Mouse (Mus musculus): ENCODE measurements at regions not wholly inside any gene's neighbourhood (a gene's known extent, or its start where the extent isn't known, plus 50 kb on each side); places are given as distances from the start of the nearest gene placed in this dataset.

GRCm38 (mm10) chr7:37267404-37267803 is 506.0 kb downstream of the Zfp536 start:
- Histone ChIP-seq H3K27me3 (ENCODE audit: control insufficient read depth, insufficient read depth, low read length) (no peaks in the 10 kb centered on the region), H3K9me3 (ENCODE audit: control insufficient read depth, low read depth, low read length) (no peaks in the 10 kb centered on the region), H3K4me2 (replicated peaks; ENCODE audit: low read depth, low read length) (no peak overlapping the region), H3K36me3 (ENCODE audit: control insufficient read depth, insufficient read depth, low read length) (no peaks in the 10 kb centered on the region), H3K27ac (ENCODE audit: low read length) (no peak overlapping the region), H3K4me3 (ENCODE audit: low read depth, low read length) (no peak overlapping the region), H3K4me1 (ENCODE audit: control insufficient read depth, insufficient read depth, low read length) (no peaks in the 10 kb centered on the region), H3K9ac (replicated peaks; ENCODE audit: low read depth, low read length) (no peak overlapping the region)
- 86% methylated on average over 4 of the region's 4 CpGs for WGBS
- ATAC-seq (ENCODE audit: insufficient number of reproducible peaks, insufficient read depth, low FRiP score, low read depth): no peak

GRCm38 (mm10) chr7:37270841-37271240 is 502.6 kb downstream of the Zfp536 start:
- H3K9me3 ChIP-seq (ENCODE audit: control insufficient read depth, low read depth, low read length): no peaks in the 10 kb centered on the region
- H3K4me2 ChIP-seq (replicated peaks; ENCODE audit: low read depth, low read length): no peak overlapping the region
- H3K36me3 ChIP-seq (ENCODE audit: control insufficient read depth, insufficient read depth, low read length): no peaks in the 10 kb centered on the region
- WGBS: 82% methylated on average over 3 of the region's 3 CpGs
- no peaks in the 10 kb centered on the region for H3K27me3 ChIP-seq (ENCODE audit: control insufficient read depth, insufficient read depth, low read length)
- no peak overlapping the region for H3K27ac ChIP-seq (ENCODE audit: low read length)
- H3K4me1 ChIP-seq (ENCODE audit: control insufficient read depth, insufficient read depth, low read length): no peaks in the 10 kb centered on the region
- no peak for ATAC-seq (ENCODE audit: insufficient number of reproducible peaks, insufficient read depth, low FRiP score, low read depth)
- no peak overlapping the region for H3K9ac ChIP-seq (replicated peaks; ENCODE audit: low read depth, low read length)
- no peak overlapping the region for H3K4me3 ChIP-seq (ENCODE audit: low read depth, low read length)

GRCm38 (mm10) chr7:37290018-37290417 is 483.4 kb downstream of the Zfp536 start:
- Histone ChIP-seq H3K4me2 (replicated peaks; ENCODE audit: low read depth, low read length) (no peak overlapping the region), H3K4me1 (ENCODE audit: control insufficient read depth, insufficient read depth, low read length) (0 out of 2 replicates have a peak, but pooled peaks cover 6% of the 10 kb centered on the region), H3K4me3 (ENCODE audit: low read depth, low read length) (no peak overlapping the region), H3K9ac (replicated peaks; ENCODE audit: low read depth, low read length) (no peak overlapping the region), H3K27ac (ENCODE audit: low read length) (no peak overlapping the region), H3K9me3 (ENCODE audit: control insufficient read depth, low read depth, low read length) (no peaks in the 10 kb centered on the region), H3K27me3 (ENCODE audit: control insufficient read depth, insufficient read depth, low read length) (no peaks in the 10 kb centered on the region), H3K36me3 (ENCODE audit: control insufficient read depth, insufficient read depth, low read length) (no peaks in the 10 kb centered on the region)
- ATAC-seq (ENCODE audit: insufficient number of reproducible peaks, insufficient read depth, low FRiP score, low read depth): no peak
- WGBS: 21% methylated on average over 5 of the region's 5 CpGs

GRCm38 (mm10) chr7:37290493-37291045 is 482.9 kb downstream of the Zfp536 start:
- H3K27me3 ChIP-seq (ENCODE audit: control insufficient read depth, insufficient read depth, low read length): no peaks in the 10 kb centered on the region
- no peaks in the 10 kb centered on the region for H3K9me3 ChIP-seq (ENCODE audit: control insufficient read depth, low read depth, low read length)
- no peak overlapping the region for H3K9ac ChIP-seq (replicated peaks; ENCODE audit: low read depth, low read length)
- H3K4me1 ChIP-seq (ENCODE audit: control insufficient read depth, insufficient read depth, low read length): 0 out of 2 replicates have a peak, but pooled peaks cover 6% of the 10 kb centered on the region
- H3K4me3 ChIP-seq (ENCODE audit: low read depth, low read length): no peak overlapping the region
- no peaks in the 10 kb centered on the region for H3K36me3 ChIP-seq (ENCODE audit: control insufficient read depth, insufficient read depth, low read length)
- H3K4me2 ChIP-seq (replicated peaks; ENCODE audit: low read depth, low read length): no peak overlapping the region
- no peak for ATAC-seq (ENCODE audit: insufficient number of reproducible peaks, insufficient read depth, low FRiP score, low read depth)
- 32% methylated on average over 19 of the region's 19 CpGs for WGBS
- H3K27ac ChIP-seq (ENCODE audit: low read length): no peak overlapping the region

- H3K4me2 ChIP-seq (replicated peaks; ENCODE audit: low read depth, low read length): no peak overlapping the region
- 0 out of 2 replicates have a peak, but pooled peaks cover 6% of the 10 kb centered on the region for H3K4me1 ChIP-seq (ENCODE audit: control insufficient read depth, insufficient read depth, low read length)
- H3K27me3 ChIP-seq (ENCODE audit: control insufficient read depth, insufficient read depth, low read length): no peaks in the 10 kb centered on the region
- H3K9me3 ChIP-seq (ENCODE audit: control insufficient read depth, low read depth, low read length): no peaks in the 10 kb centered on the region
- 68% methylated on average over 7 of the region's 7 CpGs for WGBS
- H3K9ac ChIP-seq (replicated peaks; ENCODE audit: low read depth, low read length): no peak overlapping the region
- no peaks in the 10 kb centered on the region for H3K36me3 ChIP-seq (ENCODE audit: control insufficient read depth, insufficient read depth, low read length)
- no peak overlapping the region for H3K4me3 ChIP-seq (ENCODE audit: low read depth, low read length)
- no peak for ATAC-seq (ENCODE audit: insufficient number of reproducible peaks, insufficient read depth, low FRiP score, low read depth)
- H3K27ac ChIP-seq (ENCODE audit: low read length): no peak overlapping the region
These were observed 481.7 kb downstream of the Zfp536 start for GRCm38 (mm10) chr7:37291726-37292125.

- H3K27me3 ChIP-seq (ENCODE audit: control insufficient read depth, insufficient read depth, low read length): no peaks in the 10 kb centered on the region
- no peaks in the 10 kb centered on the region for H3K36me3 ChIP-seq (ENCODE audit: control insufficient read depth, insufficient read depth, low read length)
- no peaks in the 10 kb centered on the region for H3K9me3 ChIP-seq (ENCODE audit: control insufficient read depth, low read depth, low read length)
- H3K4me3 ChIP-seq (ENCODE audit: low read depth, low read length): no peak overlapping the region
- H3K4me1 ChIP-seq (ENCODE audit: control insufficient read depth, insufficient read depth, low read length): 0 out of 2 replicates have a peak, but pooled peaks cover 6% of the 10 kb centered on the region
- no peak overlapping the region for H3K27ac ChIP-seq (ENCODE audit: low read length)
- ATAC-seq (ENCODE audit: insufficient number of reproducible peaks, insufficient read depth, low FRiP score, low read depth): no peak
- no peak overlapping the region for H3K9ac ChIP-seq (replicated peaks; ENCODE audit: low read depth, low read length)
- WGBS: 68% methylated on average over 9 of the region's 9 CpGs
- H3K4me2 ChIP-seq (replicated peaks; ENCODE audit: low read depth, low read length): no peak overlapping the region
These were observed 480.9 kb downstream of the Zfp536 start for GRCm38 (mm10) chr7:37292554-37292953.

- no peak for ATAC-seq (ENCODE audit: insufficient number of reproducible peaks, insufficient read depth, low FRiP score, low read depth)
- H3K4me1 ChIP-seq (ENCODE audit: control insufficient read depth, insufficient read depth, low read length): 0 out of 2 replicates have a peak, but pooled peaks cover 3% of the 10 kb centered on the region
These were observed 474.6 kb downstream of the Zfp536 start for GRCm38 (mm10) chr7:37298888-37299287.

GRCm38 (mm10) chr7:37305463-37305862 is 468.0 kb downstream of the Zfp536 start:
- Histone ChIP-seq H3K9me3 (ENCODE audit: control insufficient read depth, low read depth, low read length) (no peaks in the 10 kb centered on the region), H3K27ac (ENCODE audit: low read length) (no peak overlapping the region), H3K27me3 (ENCODE audit: control insufficient read depth, insufficient read depth, low read length) (no peaks in the 10 kb centered on the region), H3K4me1 (ENCODE audit: control insufficient read depth, insufficient read depth, low read length) (no peaks in the 10 kb centered on the region), H3K4me2 (replicated peaks; ENCODE audit: low read depth, low read length) (no peak overlapping the region), H3K9ac (replicated peaks; ENCODE audit: low read depth, low read length) (no peak overlapping the region), H3K36me3 (ENCODE audit: control insufficient read depth, insufficient read depth, low read length) (no peaks in the 10 kb centered on the region), H3K4me3 (ENCODE audit: low read depth, low read length) (no peak overlapping the region)
- no peak for ATAC-seq (ENCODE audit: insufficient number of reproducible peaks, insufficient read depth, low FRiP score, low read depth)
- 70% methylated on average over 9 of the region's 9 CpGs for WGBS

More at GRCm38 (mm10) chr7:37298888-37299287, 474.6 kb downstream of the Zfp536 start:
- Histone ChIP-seq H3K4me3 (ENCODE audit: low read depth, low read length) (no peak overlapping the region), H3K4me2 (replicated peaks; ENCODE audit: low read depth, low read length) (no peak overlapping the region), H3K27me3 (ENCODE audit: control insufficient read depth, insufficient read depth, low read length) (no peaks in the 10 kb centered on the region), H3K9ac (replicated peaks; ENCODE audit: low read depth, low read length) (no peak overlapping the region), H3K36me3 (ENCODE audit: control insufficient read depth, insufficient read depth, low read length) (no peaks in the 10 kb centered on the region), H3K9me3 (ENCODE audit: control insufficient read depth, low read depth, low read length) (no peaks in the 10 kb centered on the region), H3K27ac (ENCODE audit: low read length) (no peak overlapping the region)
- WGBS: 13% methylated on average over 3 of the region's 3 CpGs

GRCm38 (mm10) chr7:37307191-37307590 is 466.2 kb downstream of the Zfp536 start:
- H3K4me2 ChIP-seq (replicated peaks; ENCODE audit: low read depth, low read length): no peak overlapping the region
- H3K9ac ChIP-seq (replicated peaks; ENCODE audit: low read depth, low read length): no peak overlapping the region
- H3K4me3 ChIP-seq (ENCODE audit: low read depth, low read length): no peak overlapping the region
- no peaks in the 10 kb centered on the region for H3K36me3 ChIP-seq (ENCODE audit: control insufficient read depth, insufficient read depth, low read length)
- no peaks in the 10 kb centered on the region for H3K4me1 ChIP-seq (ENCODE audit: control insufficient read depth, insufficient read depth, low read length)
- no peak overlapping the region for H3K27ac ChIP-seq (ENCODE audit: low read length)
- H3K27me3 ChIP-seq (ENCODE audit: control insufficient read depth, insufficient read depth, low read length): no peaks in the 10 kb centered on the region
- 89% methylated on average over 4 of the region's 4 CpGs for WGBS
- no peaks in the 10 kb centered on the region for H3K9me3 ChIP-seq (ENCODE audit: control insufficient read depth, low read depth, low read length)
- ATAC-seq (ENCODE audit: insufficient number of reproducible peaks, insufficient read depth, low FRiP score, low read depth): no peak

Measured in stomach, embryonic 14.5 days (tissue).